Mouse (Mus musculus) neutrophil, adult 5-6 weeks (primary cell): ENCODE measurements around the gene Slc4a4. TPM values are rescaled to one million over a fixed set of nuclear protein-coding genes. Genes with fewer than 3 reads are reported as not detected.

ENCODE experiments used
- ATAC-seq: fragments of 151-379, 151-347 bp; 2 replicates; pipeline ENCODE4 v1.8.0; 2017; ENCODE audit warnings: mild to moderate bottlenecking, moderate TSS enrichment; ENCODE audit not compliant: insufficient number of reproducible peaks, poor library complexity, low FRiP score, severe bottlenecking; ENCODE audit errors: extremely low read depth
- total RNA-seq: library from RNA; stranded (forward); fragments of 200-1000 nt; gene quantifications from 2 replicates; pipeline ENCODE4 v1.2.3, GENCODE M21; 2017

Gene Slc4a4
- total RNA-seq, 1 experiment from 2014 or later: 0.23 TPM

- ATAC-seq: no peak
Measured at GRCm38 (mm10) chr5:88952757-88953577, 66.3 kb downstream of the Slc4a4 start.

GRCm38 (mm10) chr5:88957735-88958134 is 71.1 kb downstream of the Slc4a4 start:
- ATAC-seq: no peak

GRCm38 (mm10) chr5:88958966-88959365 is 72.3 kb downstream of the Slc4a4 start:
- ATAC-seq: no peak

- ATAC-seq: no peak
Measured at GRCm38 (mm10) chr5:88959412-88959811, 72.8 kb downstream of the Slc4a4 start.

- no peak for ATAC-seq
Measured at GRCm38 (mm10) chr5:88960342-88961105, 73.9 kb downstream of the Slc4a4 start.

GRCm38 (mm10) chr5:88961351-88961761 is 74.7 kb downstream of the Slc4a4 start:
- no peak for ATAC-seq

DNA sequence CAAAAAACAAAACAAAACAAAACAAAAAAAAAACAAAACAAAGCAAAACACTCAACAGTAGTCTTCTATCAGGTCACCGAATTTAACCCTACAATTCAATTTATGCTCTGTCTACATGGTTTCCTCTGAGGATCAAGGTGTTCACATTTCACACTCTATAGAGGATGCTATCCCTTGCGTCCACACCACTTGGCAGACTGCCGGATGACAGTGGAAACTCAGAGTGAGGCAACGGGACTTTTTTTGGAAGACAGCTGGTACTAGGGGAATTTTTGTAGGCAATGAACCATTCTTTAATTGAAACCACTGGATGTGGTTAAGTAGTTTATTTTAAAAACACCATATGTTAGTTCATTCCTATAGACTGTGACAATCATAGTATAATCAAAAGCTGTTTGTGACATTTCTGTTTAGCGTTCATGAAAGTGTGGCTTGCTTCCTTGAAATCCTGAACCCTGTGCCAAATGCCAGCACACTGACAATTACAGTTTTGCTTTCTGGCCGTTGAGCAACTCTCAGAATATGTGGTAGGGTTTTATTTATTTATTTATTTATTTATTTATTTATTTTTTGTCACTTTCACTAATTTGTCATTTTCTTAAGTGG is 78.2 kb downstream of the Slc4a4 start:
- no peak for ATAC-seq

DNA sequence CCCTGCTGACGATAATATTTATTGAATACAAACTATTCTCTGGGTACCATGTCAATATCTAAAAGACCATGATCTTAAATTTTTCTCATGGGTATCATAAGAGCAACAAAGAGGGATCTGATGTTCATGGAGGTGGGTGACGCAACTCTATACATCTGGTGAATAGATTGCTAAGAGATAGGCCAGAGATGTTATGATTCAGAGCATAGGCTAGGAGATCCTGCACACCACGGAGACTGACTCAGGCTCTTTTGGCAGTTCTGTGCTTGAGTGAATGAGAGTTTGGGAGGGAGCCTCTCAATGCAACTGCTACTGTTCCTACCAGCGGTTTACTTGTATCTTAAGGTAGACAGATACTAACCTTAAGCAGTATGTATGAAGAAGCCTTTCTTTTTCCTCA is 79.9 kb downstream of the Slc4a4 start:
- ATAC-seq: no peak

- ATAC-seq: no peak
Measured at GRCm38 (mm10) chr5:88968923-88969639, 82.5 kb downstream of the Slc4a4 start.

GRCm38 (mm10) chr5:88971554-88971953 is 84.9 kb downstream of the Slc4a4 start:
- no peak for ATAC-seq

DNA sequence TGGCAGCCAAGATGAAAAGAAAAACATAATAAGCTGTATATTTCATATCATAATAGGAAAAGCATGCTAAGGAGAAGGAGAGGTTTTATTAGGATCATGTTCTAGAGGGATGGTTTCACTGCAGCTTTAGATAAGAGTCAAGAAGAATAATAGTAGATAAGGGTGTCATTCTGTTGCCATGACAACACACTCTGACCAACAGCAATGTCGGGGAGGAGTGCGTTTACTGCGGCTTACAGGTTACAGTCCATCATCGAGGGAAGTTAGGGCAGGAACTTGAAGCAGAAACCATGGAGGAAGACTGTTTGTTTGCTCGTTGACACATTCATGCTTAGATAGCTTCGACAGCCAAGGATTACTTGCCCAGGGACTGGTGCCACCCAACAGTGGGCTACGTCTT is 85.7 kb downstream of the Slc4a4 start:
- no peak for ATAC-seq

DNA sequence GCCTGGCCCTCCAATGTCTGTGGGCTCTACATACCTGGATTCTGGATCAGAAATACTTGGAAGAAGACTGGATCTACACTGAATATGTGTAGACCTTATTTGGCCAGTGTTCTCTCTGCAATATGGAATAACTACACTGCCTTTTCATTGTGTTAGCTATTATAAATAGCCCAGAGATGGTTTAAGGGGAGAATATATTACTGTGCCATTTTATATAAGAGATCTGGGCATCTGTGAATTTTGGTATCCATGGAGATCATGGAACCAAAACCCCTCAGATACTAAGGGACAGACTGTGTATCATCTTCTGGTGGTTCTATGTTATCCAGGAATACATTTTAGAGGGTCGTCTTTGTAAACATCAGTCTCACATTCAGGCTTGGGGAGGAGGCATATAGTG is 86.5 kb downstream of the Slc4a4 start:
- no peak for ATAC-seq

DNA sequence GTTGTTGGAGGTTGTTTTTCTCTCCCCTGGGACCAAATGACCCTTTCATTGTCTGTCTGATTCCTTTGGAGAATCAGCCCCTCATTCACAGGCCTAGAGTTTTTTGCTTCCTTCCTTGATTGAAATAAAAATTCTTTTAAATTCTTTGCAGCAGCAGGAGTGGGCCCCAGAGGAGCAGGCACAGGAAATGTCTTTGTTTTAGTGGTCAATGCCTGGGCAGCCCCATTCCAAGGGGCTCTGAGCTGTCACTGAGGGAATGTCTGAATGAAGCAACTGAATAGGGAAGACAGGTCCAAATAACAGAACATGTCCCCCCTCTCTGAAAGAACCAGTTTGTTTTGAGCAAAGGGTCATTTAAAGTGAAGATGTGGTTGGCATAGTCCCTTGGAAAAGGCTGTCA is 89.1 kb downstream of the Slc4a4 start:
- ATAC-seq: no peak

DNA sequence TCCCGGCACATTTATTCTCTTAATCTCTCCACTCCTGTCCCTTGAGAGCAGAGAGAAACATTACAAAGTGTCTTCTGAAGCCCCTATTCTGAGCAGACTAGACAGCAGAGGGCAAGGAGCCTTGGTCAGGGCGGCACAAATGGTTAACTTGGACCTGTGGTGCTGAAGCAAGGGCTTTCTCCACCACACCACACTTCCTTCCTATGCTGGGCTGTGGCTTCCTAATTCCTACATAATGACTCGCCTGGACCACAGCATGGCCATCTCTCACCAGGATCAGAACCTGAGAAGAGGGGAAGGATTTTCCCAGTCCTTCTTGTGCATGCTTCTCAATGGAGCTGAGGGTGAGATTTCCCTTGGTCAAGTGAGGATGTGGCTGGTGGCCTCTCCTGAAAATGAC is 89.8 kb downstream of the Slc4a4 start:
- no peak for ATAC-seq

GRCm38 (mm10) chr5:88980740-88981139 is 94.1 kb downstream of the Slc4a4 start:
- ATAC-seq: no peak

DNA sequence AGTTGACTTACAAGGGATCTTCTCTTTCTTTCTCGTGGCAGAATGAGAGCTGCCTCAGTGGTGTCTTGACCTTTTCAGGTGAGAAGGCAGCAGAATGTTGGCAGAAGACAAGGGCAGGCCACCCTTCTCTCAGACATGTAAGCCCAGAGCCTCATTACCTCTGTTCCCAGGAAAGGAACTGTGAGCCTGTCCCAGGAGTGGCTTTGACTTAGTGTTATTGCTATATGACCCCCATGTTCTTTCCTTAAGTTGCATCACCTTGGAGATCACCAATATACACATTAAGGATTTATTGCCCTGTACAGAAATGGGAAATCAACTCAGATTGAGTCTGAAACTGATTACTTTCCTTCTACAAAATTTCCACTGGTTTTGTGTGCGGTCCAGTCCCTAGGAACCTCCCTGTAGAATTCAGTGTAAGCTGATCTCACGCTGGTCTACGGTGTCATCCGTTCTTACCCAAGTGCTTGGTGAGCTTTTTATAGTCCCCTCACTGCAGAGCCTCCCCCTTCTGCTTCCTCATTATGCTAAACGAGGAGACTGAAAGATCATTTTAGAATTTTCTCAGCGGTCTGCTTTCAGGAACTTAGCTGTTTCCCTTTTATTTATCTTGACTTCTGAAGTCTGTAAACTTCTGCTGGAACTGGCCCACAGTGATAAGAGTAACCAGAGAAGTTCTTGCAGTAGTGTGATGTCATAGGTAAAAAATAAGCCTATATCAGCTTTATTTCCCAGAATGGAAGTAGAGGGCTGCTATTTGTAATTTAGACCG is 94.8 kb downstream of the Slc4a4 start:
- no peak for ATAC-seq

- no peak for ATAC-seq
Measured at GRCm38 (mm10) chr5:88982040-88982736, 95.6 kb downstream of the Slc4a4 start.

GRCm38 (mm10) chr5:88983170-88983569 is 96.6 kb downstream of the Slc4a4 start:
- ATAC-seq: no peak
